Mouse (Mus musculus): ENCODE measurements around the gene Htra2.

Htra2 gene

DNA sequence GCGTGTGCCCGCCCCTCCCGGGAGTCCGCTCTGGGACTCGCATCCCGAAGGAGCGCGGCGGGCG, 15.0 kb upstream of the Htra2 start, which contains the start of gene Tlx2:
TSS of gene Tlx2 (minus strand) at position 47 of the 64 bp plus-strand sequence.
- DNase-seq (ENCODE audit: low read depth, low spot score): no peak

- DNase-seq (ENCODE audit: low read depth, low spot score): no peak
These were observed 14.6 kb upstream of the Htra2 start for GRCm38 (mm10) chr6:83069488-83070246.

DNA sequence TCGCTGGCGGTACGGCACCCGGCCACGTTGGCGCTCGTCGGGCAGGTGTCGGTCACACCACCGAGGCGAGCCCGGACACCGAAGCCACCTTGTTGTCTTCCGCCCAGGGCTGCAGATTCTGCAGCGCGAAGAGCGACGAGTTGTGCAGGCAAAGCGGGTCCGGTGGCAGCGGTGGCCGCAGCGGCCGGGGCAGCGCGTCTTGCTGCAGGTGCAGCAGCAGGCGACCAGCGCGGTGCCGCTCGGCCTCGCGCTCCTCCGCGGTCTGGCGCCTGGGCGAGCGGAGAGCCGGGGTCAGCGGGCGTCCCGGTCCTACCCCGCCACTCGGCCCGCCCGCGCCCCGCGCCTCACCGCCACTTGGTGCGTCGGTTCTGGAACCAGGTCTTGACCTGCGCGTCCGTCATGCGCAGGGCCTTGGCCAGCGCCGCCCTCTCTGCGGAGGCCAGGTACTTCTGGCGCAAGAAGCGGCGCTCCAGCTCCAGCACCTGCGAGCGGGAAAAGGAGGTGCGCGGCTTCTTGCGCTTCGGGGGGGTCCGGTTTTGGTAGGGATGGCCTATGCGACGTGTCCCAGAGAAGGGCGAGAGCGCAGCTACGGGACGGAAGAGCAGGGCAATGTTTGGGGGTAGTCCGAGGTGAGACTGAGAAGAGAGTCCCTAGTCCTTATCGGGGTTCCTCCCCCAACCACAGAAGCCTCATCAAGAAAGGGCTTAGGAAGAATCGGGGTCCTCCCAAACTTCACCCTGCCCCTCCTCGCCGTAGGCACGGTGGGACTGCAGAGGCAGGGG, 13.8 kb upstream of the Htra2 start:
- DNase-seq (ENCODE audit: low read depth, low spot score): no peak

GRCm38 (mm10) chr6:83068221-83068620, 13.1 kb upstream of the Htra2 start:
- DNase-seq (ENCODE audit: low read depth, low spot score): no peak

DNA sequence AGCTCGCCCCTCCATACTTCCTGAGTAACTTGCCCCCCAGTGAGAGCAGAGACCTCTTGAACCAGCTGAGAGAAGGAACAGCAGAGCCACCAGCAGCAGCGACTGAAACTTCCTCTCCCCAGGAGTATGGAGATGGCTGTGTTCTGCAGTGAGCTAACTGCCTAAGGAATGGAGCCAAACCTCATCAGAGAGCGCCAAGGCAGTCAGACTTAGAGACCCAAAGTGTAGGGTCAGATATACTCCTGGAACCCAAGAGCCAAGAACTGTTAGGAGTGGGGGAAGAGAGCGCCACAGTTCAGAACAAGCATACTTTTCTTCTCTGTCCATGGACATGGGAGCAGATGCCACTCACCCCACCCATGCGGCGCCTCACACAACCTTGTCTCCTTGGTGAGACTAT, 11.4 kb upstream of the Htra2 start:
- DNase-seq (ENCODE audit: low read depth, low spot score): no peak

DNA sequence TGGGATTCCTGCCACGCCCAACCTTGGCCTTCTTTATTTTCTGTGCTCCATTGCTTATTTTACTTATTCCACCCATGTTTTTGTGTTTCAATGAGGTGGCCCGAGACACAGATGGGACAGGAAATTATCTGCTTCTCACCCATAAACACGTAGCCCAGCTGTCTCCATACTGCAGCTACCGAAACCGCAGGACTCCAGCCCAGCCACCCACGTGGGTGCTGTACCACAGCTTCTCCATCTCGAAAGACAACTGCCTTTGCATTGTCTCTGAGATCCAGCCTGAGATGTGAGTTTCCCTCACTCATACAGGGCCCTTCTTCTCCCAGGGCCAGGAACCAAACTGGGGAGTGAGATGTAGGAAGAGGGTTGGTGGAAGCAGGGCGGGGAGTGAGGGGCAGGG, 10.9 kb upstream of the Htra2 start:
- no peak for DNase-seq (ENCODE audit: low read depth, low spot score)

DNA sequence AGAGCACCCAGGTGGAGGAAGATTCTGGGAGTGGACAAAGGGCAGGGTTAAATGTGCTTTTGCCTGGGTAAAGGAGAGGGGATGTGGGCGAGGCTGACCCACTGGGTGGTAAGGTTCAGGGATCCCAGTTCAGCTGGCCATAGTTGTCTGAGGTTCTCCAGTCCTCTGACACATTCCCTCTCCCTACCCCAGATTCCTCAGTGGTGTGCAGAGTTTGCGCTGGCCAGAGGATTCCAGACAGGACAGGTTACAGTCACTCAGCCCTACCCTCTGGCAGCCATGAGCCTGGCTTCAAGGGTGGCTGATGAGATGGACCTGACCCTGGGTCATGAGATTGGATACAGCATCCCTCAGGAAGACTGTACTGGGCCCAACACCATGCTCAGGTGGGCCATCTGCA, 3.7 kb upstream of the Htra2 start:
- DNase-seq (ENCODE audit: low read depth, low spot score): no peak

DNA sequence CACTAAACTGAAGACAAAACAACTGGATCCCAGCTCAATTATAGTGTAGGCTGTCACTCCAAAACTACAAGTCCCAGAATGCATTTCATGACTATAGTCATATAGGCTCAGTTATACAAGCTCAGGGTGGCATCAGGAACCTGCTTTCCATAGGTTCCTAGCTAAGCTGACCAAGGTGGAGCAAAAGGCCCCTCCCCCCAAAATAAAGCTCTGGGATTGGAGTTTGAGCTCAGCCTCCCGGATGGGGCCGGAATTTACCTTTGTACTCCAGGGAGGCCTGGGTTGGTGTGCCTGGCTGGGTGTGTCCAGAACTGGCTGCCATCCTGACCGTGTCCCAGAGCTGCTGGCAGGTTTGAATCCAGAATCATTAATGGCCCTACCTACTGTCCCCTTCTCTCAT, 2.7 kb upstream of the Htra2 start, which contains the start of gene Dqx1:
TSS of gene Dqx1 (plus strand) at position 55 of the 400 bp plus-strand sequence.
- no peak for DNase-seq (ENCODE audit: low read depth, low spot score)

- DNase-seq (ENCODE audit: low read depth, low spot score): peak; percentile 95
These were observed 810 bp downstream of the Htra2 start, which contains the start of gene Aup1 for GRCm38 (mm10) chr6:83054074-83054851. Gene Aup1 (plus strand): TSS chr6:83054521.

- DNase-seq (ENCODE audit: low read depth, low spot score): no peak
These were observed 1.7 kb downstream of the Htra2 start for GRCm38 (mm10) chr6:83053136-83053960.

- DNase-seq (ENCODE audit: low read depth, low spot score): no peak
These were observed 5.7 kb downstream of the Htra2 start for GRCm38 (mm10) chr6:83049367-83049766.

DNA sequence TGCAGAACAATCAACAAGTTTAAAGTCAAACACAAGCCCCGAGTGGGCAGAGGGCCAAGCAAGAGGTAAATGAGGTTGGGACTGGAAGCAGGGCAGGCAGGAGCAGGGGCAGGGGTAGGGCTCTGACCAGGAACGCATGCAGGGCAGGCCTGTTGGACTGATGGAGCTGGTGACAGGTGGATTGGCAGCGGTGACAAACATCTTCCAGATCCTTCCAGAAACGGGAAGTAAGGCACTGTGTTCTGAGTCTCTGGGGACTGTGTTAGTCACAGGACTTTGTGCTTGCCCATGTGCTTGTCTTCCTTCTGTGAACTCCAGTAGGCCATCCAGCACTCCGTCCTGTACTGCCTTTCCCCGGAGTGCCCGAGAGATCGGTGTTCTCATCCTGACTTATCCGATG, 10.3 kb downstream of the Htra2 start:
- no peak for DNase-seq (ENCODE audit: low read depth, low spot score)

DNA sequence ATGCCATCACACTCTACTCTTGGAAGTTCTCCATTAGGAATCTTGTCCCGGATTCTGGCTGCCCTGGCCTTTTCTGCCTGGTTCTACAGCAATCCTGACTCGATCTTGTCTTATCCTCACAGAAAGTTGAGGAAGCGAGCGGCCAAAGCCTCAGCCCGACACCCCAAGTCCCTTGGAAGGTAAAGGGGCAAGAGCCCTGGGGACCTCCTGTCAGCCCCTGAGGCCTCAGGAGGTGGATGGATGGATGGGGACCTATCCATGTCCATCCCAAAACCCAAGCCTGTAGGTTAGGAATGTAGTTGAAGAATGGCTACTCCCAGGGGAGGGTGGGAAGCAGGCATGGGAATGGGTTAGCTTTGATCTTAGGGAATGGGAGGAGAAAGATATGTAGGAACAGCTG, 11.1 kb downstream of the Htra2 start:
- no peak for DNase-seq (ENCODE audit: low read depth, low spot score)

GRCm38 (mm10) chr6:83043561-83043960, 11.5 kb downstream of the Htra2 start:
- no peak for DNase-seq (ENCODE audit: low read depth, low spot score)

DNA sequence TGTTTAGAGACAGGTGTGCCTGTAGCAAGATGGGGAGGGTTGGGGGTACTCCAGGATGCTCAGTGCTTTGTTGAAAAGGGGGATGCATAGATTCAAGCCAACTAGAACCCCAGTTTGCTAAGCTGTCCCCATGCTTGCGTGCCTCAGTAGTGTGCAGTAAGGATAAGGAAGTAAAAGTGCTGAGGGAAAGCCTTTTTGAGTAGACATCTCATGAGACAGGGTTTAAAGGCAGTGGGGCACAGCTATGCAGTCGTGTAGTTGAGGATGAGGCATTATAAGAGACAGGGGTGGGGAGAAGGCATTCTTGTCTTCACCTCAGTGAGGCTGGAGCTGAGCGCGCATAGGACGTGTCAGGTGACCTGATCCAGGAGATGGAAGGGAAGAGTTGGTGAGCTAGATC, 14.5 kb downstream of the Htra2 start:
- DNase-seq (ENCODE audit: low read depth, low spot score): no peak

GRCm38 (mm10) chr6:83038496-83039012, 16.5 kb downstream of the Htra2 start:
- DNase-seq (ENCODE audit: low read depth, low spot score): peak; percentile 76

- DNase-seq (ENCODE audit: low read depth, low spot score): no peak
These were observed 17.9 kb downstream of the Htra2 start for GRCm38 (mm10) chr6:83037188-83037587.

GRCm38 (mm10) chr6:83034463-83035055, 20.5 kb downstream of the Htra2 start:
- no peak for DNase-seq (ENCODE audit: low read depth, low spot score)

DNA sequence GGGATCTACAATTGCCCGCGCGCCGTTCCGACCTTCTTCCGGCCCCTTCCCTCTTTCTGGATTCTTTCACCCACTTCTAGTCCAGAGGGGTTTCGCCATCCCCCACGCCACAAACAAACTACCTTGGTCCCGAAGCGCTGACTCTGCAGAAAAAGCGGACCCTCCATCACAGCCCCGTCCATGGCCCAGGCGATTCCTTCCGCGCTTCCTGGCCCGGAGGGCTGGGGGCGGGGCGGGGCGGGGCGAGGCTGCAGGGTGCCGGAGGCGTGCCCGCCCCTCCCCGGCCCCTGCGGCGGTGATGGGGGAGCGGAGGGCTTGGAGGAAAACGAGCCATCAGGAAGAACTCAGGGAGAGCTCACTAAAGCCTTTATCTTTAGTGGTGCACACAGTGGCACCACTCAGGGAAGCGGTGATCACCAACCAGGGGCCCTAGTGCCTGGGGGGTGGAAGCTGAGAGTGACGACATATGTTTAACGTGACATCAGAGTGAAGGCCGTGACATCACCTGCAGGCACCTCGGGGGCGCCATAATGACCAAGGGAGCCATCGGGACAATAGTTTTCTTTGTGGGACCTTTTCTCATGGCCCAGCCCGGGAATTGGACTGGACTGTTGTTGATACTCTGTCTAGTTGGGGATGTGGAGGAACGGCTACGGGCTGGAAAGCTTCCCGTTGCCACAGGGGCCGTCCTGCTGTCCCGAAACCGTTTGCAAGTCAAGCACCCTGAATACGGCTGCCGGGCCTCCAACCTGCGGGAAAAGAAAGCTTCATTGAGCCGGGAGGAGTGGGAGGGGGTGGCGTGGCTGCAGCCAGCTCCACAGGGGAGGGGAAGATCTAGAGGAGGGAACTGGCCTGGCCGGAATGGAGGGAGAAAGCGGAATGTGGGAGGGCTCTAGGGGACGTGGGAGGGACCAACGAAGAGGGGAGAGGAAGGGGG, 21.6 kb downstream of the Htra2 start, which contains the start of the genes Dok1 and Loxl3:
TSS of gene Dok1 (minus strand) at position 223 of the 937 bp plus-strand sequence.
TSS of gene Loxl3 (plus strand) at position 925 of the 937 bp plus-strand sequence.
- peak; percentile 62 for DNase-seq (ENCODE audit: low read depth, low spot score)

GRCm38 (mm10) chr6:83032769-83033191, 22.3 kb downstream of the Htra2 start:
- peak; percentile 43 for DNase-seq (ENCODE audit: low read depth, low spot score)
